Mouse (Mus musculus): Measurements from ENCODE around the gene Ehhadh. TPM values are rescaled to one million over a fixed set of nuclear protein-coding genes. Genes with fewer than 3 reads are reported as not detected.

Ehhadh gene
- polyA plus RNA-seq, 1 experiment = 3.9 TPM

- H3K4me3 ChIP-seq (ENCODE audit: low read depth, low read length) = no peak overlapping the region
- no peaks in the 10 kb centered on the region for H3K27me3 ChIP-seq (ENCODE audit: control insufficient read depth, insufficient read depth, low read length, poor library complexity, severe bottlenecking)
- no peaks in the 10 kb centered on the region; the same call in 1 of the 2 replicates for H3K9me3 ChIP-seq (replicated peaks; ENCODE audit: control insufficient read depth, insufficient read depth, low read length, poor library complexity, severe bottlenecking)
- TF ChIP-seq POLR2A (IDR thresholded peaks at IDR 0.05; ENCODE audit: insufficient read depth, low read length) = no peak
- no peak for TF ChIP-seq CTCF (IDR thresholded peaks at IDR 0.05; ENCODE audit: low read depth, low read length)
- TF ChIP-seq EP300 (IDR thresholded peaks at IDR 0.05; ENCODE audit: insufficient read depth, low read depth, low read length) = no peak
- H3K9ac ChIP-seq (ENCODE audit: low read depth, poor library complexity, severe bottlenecking) = no peak overlapping the region
- H3K36me3 ChIP-seq (ENCODE audit: control insufficient read depth, insufficient read depth, low read length, poor library complexity, severe bottlenecking) = no peaks in the 10 kb centered on the region
- H3K4me1 ChIP-seq (ENCODE audit: control insufficient read depth, insufficient read depth, low read length) = no peaks in the 10 kb centered on the region
- H3K27ac ChIP-seq (ENCODE audit: insufficient read depth, low read length) = no peak overlapping the region
Measured at GRCm38 (mm10) chr16:21741542-21741941, 46.1 kb downstream of the Ehhadh start.

GRCm38 (mm10) chr16:21735638-21736037 lies 52.0 kb downstream of the Ehhadh start:
- no peaks in the 10 kb centered on the region for H3K4me1 ChIP-seq (ENCODE audit: control insufficient read depth, insufficient read depth, low read length)
- H3K9me3 ChIP-seq (replicated peaks; ENCODE audit: control insufficient read depth, insufficient read depth, low read length, poor library complexity, severe bottlenecking) = no peaks in the 10 kb centered on the region
- TF ChIP-seq EP300 (IDR thresholded peaks at IDR 0.05; ENCODE audit: insufficient read depth, low read depth, low read length) = no peak
- no peak for TF ChIP-seq POLR2A (IDR thresholded peaks at IDR 0.05; ENCODE audit: insufficient read depth, low read length)
- no peak for TF ChIP-seq CTCF (IDR thresholded peaks at IDR 0.05; ENCODE audit: low read depth, low read length)
- H3K4me3 ChIP-seq (ENCODE audit: low read depth, low read length) = no peak overlapping the region
- H3K9ac ChIP-seq (ENCODE audit: low read depth, poor library complexity, severe bottlenecking) = no peak overlapping the region
- no peaks in the 10 kb centered on the region for H3K36me3 ChIP-seq (ENCODE audit: control insufficient read depth, insufficient read depth, low read length, poor library complexity, severe bottlenecking)
- H3K27ac ChIP-seq (ENCODE audit: insufficient read depth, low read length) = no peak overlapping the region
- no peaks in the 10 kb centered on the region for H3K27me3 ChIP-seq (ENCODE audit: control insufficient read depth, insufficient read depth, low read length, poor library complexity, severe bottlenecking)

GRCm38 (mm10) chr16:21727897-21728364 lies 59.7 kb downstream of the Ehhadh start:
- Histone ChIP-seq H3K9me3 (replicated peaks; ENCODE audit: control insufficient read depth, insufficient read depth, low read length, poor library complexity, severe bottlenecking) (no peaks in the 10 kb centered on the region), H3K27me3 (ENCODE audit: control insufficient read depth, insufficient read depth, low read length, poor library complexity, severe bottlenecking) (no peaks in the 10 kb centered on the region), H3K36me3 (ENCODE audit: control insufficient read depth, insufficient read depth, low read length, poor library complexity, severe bottlenecking) (no peaks in the 10 kb centered on the region), H3K9ac (ENCODE audit: low read depth, poor library complexity, severe bottlenecking) (no peak overlapping the region), H3K4me3 (ENCODE audit: low read depth, low read length) (no peak overlapping the region), H3K27ac (ENCODE audit: insufficient read depth, low read length) (no peak overlapping the region), H3K4me1 (ENCODE audit: control insufficient read depth, insufficient read depth, low read length) (no peaks in the 10 kb centered on the region)
- no peak for TF ChIP-seq EP300 (IDR thresholded peaks at IDR 0.05; ENCODE audit: insufficient read depth, low read depth, low read length)
- TF ChIP-seq POLR2A (IDR thresholded peaks at IDR 0.05; ENCODE audit: insufficient read depth, low read length) = no peak
- TF ChIP-seq CTCF (IDR thresholded peaks at IDR 0.05; ENCODE audit: low read depth, low read length) = peak; percentile 7

- H3K4me1 ChIP-seq (ENCODE audit: control insufficient read depth, insufficient read depth, low read length) = no peaks in the 10 kb centered on the region
- H3K27ac ChIP-seq (ENCODE audit: insufficient read depth, low read length) = no peak overlapping the region
- no peak overlapping the region for H3K9ac ChIP-seq (ENCODE audit: low read depth, poor library complexity, severe bottlenecking)
- no peak overlapping the region for H3K4me3 ChIP-seq (ENCODE audit: low read depth, low read length)
- no peaks in the 10 kb centered on the region for H3K36me3 ChIP-seq (ENCODE audit: control insufficient read depth, insufficient read depth, low read length, poor library complexity, severe bottlenecking)
- TF ChIP-seq CTCF (IDR thresholded peaks at IDR 0.05; ENCODE audit: low read depth, low read length) (no peak), EP300 (IDR thresholded peaks at IDR 0.05; ENCODE audit: insufficient read depth, low read depth, low read length) (no peak), POLR2A (IDR thresholded peaks at IDR 0.05; ENCODE audit: insufficient read depth, low read length) (no peak)
- H3K9me3 ChIP-seq (replicated peaks; ENCODE audit: control insufficient read depth, insufficient read depth, low read length, poor library complexity, severe bottlenecking) = no peaks in the 10 kb centered on the region
- H3K27me3 ChIP-seq (ENCODE audit: control insufficient read depth, insufficient read depth, low read length, poor library complexity, severe bottlenecking) = no peaks in the 10 kb centered on the region
Measured at GRCm38 (mm10) chr16:21727421-21727820, 60.2 kb downstream of the Ehhadh start.

- Histone ChIP-seq H3K27me3 (ENCODE audit: control insufficient read depth, insufficient read depth, low read length, poor library complexity, severe bottlenecking) (no peaks in the 10 kb centered on the region), H3K4me3 (ENCODE audit: low read depth, low read length) (no peak overlapping the region), H3K4me1 (ENCODE audit: control insufficient read depth, insufficient read depth, low read length) (no peaks in the 10 kb centered on the region), H3K9me3 (replicated peaks; ENCODE audit: control insufficient read depth, insufficient read depth, low read length, poor library complexity, severe bottlenecking) (no peaks in the 10 kb centered on the region), H3K27ac (ENCODE audit: insufficient read depth, low read length) (no peak overlapping the region), H3K9ac (ENCODE audit: low read depth, poor library complexity, severe bottlenecking) (no peak overlapping the region), H3K36me3 (ENCODE audit: control insufficient read depth, insufficient read depth, low read length, poor library complexity, severe bottlenecking) (no peaks in the 10 kb centered on the region)
- TF ChIP-seq POLR2A (IDR thresholded peaks at IDR 0.05; ENCODE audit: insufficient read depth, low read length) (no peak), EP300 (IDR thresholded peaks at IDR 0.05; ENCODE audit: insufficient read depth, low read depth, low read length) (no peak), CTCF (IDR thresholded peaks at IDR 0.05; ENCODE audit: low read depth, low read length) (no peak)
Measured at GRCm38 (mm10) chr16:21724261-21724660, 63.3 kb downstream of the Ehhadh start.

- no peak for TF ChIP-seq POLR2A (IDR thresholded peaks at IDR 0.05; ENCODE audit: insufficient read depth, low read length)
- no peak for TF ChIP-seq EP300 (IDR thresholded peaks at IDR 0.05; ENCODE audit: insufficient read depth, low read depth, low read length)
- no peak for TF ChIP-seq CTCF (IDR thresholded peaks at IDR 0.05; ENCODE audit: low read depth, low read length)
- Histone ChIP-seq H3K9ac (ENCODE audit: low read depth, poor library complexity, severe bottlenecking) (no peak overlapping the region), H3K27ac (ENCODE audit: insufficient read depth, low read length) (no peak overlapping the region), H3K4me1 (ENCODE audit: control insufficient read depth, insufficient read depth, low read length) (no peaks in the 10 kb centered on the region), H3K36me3 (ENCODE audit: control insufficient read depth, insufficient read depth, low read length, poor library complexity, severe bottlenecking) (no peaks in the 10 kb centered on the region), H3K4me3 (ENCODE audit: low read depth, low read length) (no peak overlapping the region), H3K9me3 (replicated peaks; ENCODE audit: control insufficient read depth, insufficient read depth, low read length, poor library complexity, severe bottlenecking) (no peaks in the 10 kb centered on the region), H3K27me3 (ENCODE audit: control insufficient read depth, insufficient read depth, low read length, poor library complexity, severe bottlenecking) (no peaks in the 10 kb centered on the region)
Measured at GRCm38 (mm10) chr16:21719770-21720169, 67.8 kb downstream of the Ehhadh start.

All from ES-Bruce4 (cell line).